Mouse (Mus musculus) testis, adult 2 months (tissue): Measurements from ENCODE around the gene Pacs2. TPM values are rescaled to one million over a fixed set of nuclear protein-coding genes. Genes with fewer than 3 reads are reported as not detected.

Source experiments
- H3K27ac ChIP-seq: fragments of 200-500 bp; 2 replicates; pipeline ENCODE4 v1.5.1; 2012; ENCODE audit warnings: low read depth, low read length; ENCODE audit not compliant: control insufficient read depth, insufficient read depth
- H3K27me3 ChIP-seq: fragments of 200-500 bp; 2 replicates; pipeline ENCODE4 v1.6.1; 2012; ENCODE audit warnings: mild to moderate bottlenecking, low read length, moderate library complexity; ENCODE audit not compliant: control insufficient read depth, insufficient read depth
- H3K36me3 ChIP-seq: fragments of 200-500 bp; 2 replicates; pipeline ENCODE4 v1.6.1; 2012; ENCODE audit warnings: mild to moderate bottlenecking, low read length; ENCODE audit not compliant: control insufficient read depth, insufficient read depth
- H3K4me1 ChIP-seq: fragments of 200-500 bp; 2 replicates; pipeline ENCODE4 v1.6.1; 2012; ENCODE audit warnings: low read length; ENCODE audit not compliant: control insufficient read depth, insufficient read depth
- H3K4me3 ChIP-seq: fragments of 200-500 bp; 2 replicates; pipeline ENCODE4 v1.5.1; 2012; ENCODE audit warnings: low read depth, mild to moderate bottlenecking, low read length, moderate library complexity, mixed read lengths; ENCODE audit not compliant: control insufficient read depth
- CTCF ChIP-seq: fragments of 200-500 bp; IDR thresholded peaks from 2 replicates; pipeline ENCODE4 v1.5.1; 2012; ENCODE audit warnings: low read depth, mild to moderate bottlenecking, inconsistent platforms, low read length, moderate library complexity; ENCODE audit not compliant: control insufficient read depth, insufficient read depth, insufficient replicate concordance
- POLR2A ChIP-seq: fragments of 200-500 bp; IDR thresholded peaks from 2 replicates; pipeline ENCODE4 v1.6.1; 2012; ENCODE audit warnings: low read depth, mild to moderate bottlenecking, inconsistent platforms, low read length, moderate library complexity; ENCODE audit not compliant: control insufficient read depth
- polyA plus RNA-seq: library from polyadenylated mRNA; depleted of rRNA; stranded (reverse); fragments of >200 nt; gene quantifications from 2 replicates; pipeline ENCODE4 v1.2.3, GENCODE M21; 2012

The Pacs2 gene
- polyA plus RNA-seq, 1 experiment: 216 TPM

GRCm38 (mm10) chr12:113023082-113023481, 8.8 kb downstream of the Pacs2 start:
- no peaks in the 10 kb centered on the region for H3K4me1 ChIP-seq
- no peak overlapping the region for H3K4me3 ChIP-seq
- H3K36me3 ChIP-seq: no peaks in the 10 kb centered on the region
- H3K27ac ChIP-seq: no peak overlapping the region
- TF ChIP-seq POLR2A (no peak), CTCF (no peak)
- no peaks in the 10 kb centered on the region for H3K27me3 ChIP-seq

GRCm38 (mm10) chr12:113026557-113026956, 12.2 kb downstream of the Pacs2 start:
- H3K36me3 ChIP-seq: no peaks in the 10 kb centered on the region
- no peak for TF ChIP-seq CTCF

GRCm38 (mm10) chr12:113027495-113027894, 13.2 kb downstream of the Pacs2 start:
- H3K4me1 ChIP-seq: peaks cover 3% of the 10 kb centered on the region; the same call in 1 of the 2 replicates
- no peak overlapping the region for H3K27ac ChIP-seq
- TF ChIP-seq CTCF (no peak), POLR2A (no peak)

More at GRCm38 (mm10) chr12:113026557-113026956, 12.2 kb downstream of the Pacs2 start:
- Histone ChIP-seq H3K4me3 (no peak overlapping the region), H3K4me1 (no peaks in the 10 kb centered on the region), H3K27ac (no peak overlapping the region), H3K27me3 (no peaks in the 10 kb centered on the region)

GRCm38 (mm10) chr12:113028067-113028466, 13.8 kb downstream of the Pacs2 start:
- H3K27me3 ChIP-seq: no peaks in the 10 kb centered on the region
- no peak overlapping the region for H3K4me3 ChIP-seq
- peaks cover 3% of the 10 kb centered on the region; the same call in 1 of the 2 replicates for H3K4me1 ChIP-seq
- no peak for TF ChIP-seq CTCF
- TF ChIP-seq POLR2A: no peak
- no peaks in the 10 kb centered on the region for H3K36me3 ChIP-seq
- no peak overlapping the region for H3K27ac ChIP-seq

More at GRCm38 (mm10) chr12:113027495-113027894, 13.2 kb downstream of the Pacs2 start:
- Histone ChIP-seq H3K36me3 (no peaks in the 10 kb centered on the region), H3K4me3 (no peak overlapping the region), H3K27me3 (no peaks in the 10 kb centered on the region)

- H3K36me3 ChIP-seq: no peaks in the 10 kb centered on the region
- peaks cover 3% of the 10 kb centered on the region; the same call in 1 of the 2 replicates for H3K4me1 ChIP-seq
- H3K27ac ChIP-seq: no peak overlapping the region
- no peak for TF ChIP-seq POLR2A
- no peak for TF ChIP-seq CTCF
- no peak overlapping the region for H3K4me3 ChIP-seq
- H3K27me3 ChIP-seq: no peaks in the 10 kb centered on the region
These were observed 14.6 kb downstream of the Pacs2 start for GRCm38 (mm10) chr12:113028898-113029297.

- Histone ChIP-seq H3K36me3 (no peaks in the 10 kb centered on the region), H3K27me3 (no peaks in the 10 kb centered on the region), H3K4me1 (peaks cover 3% of the 10 kb centered on the region; the same call in 1 of the 2 replicates), H3K27ac (no peak overlapping the region), H3K4me3 (no peak overlapping the region)
- TF ChIP-seq POLR2A (no peak), CTCF (no peak)
These were observed 15.7 kb downstream of the Pacs2 start for GRCm38 (mm10) chr12:113030046-113030445.

GRCm38 (mm10) chr12:113030993-113031392, 16.7 kb downstream of the Pacs2 start:
- Histone ChIP-seq H3K27ac (no peak overlapping the region), H3K27me3 (no peaks in the 10 kb centered on the region), H3K36me3 (no peaks in the 10 kb centered on the region), H3K4me3 (no peak overlapping the region), H3K4me1 (peaks cover 3% of the 10 kb centered on the region; the same call in 1 of the 2 replicates)
- TF ChIP-seq CTCF (no peak), POLR2A (no peak)

GRCm38 (mm10) chr12:113031441-113031840, 17.1 kb downstream of the Pacs2 start:
- H3K27me3 ChIP-seq: no peaks in the 10 kb centered on the region
- H3K4me3 ChIP-seq: no peak overlapping the region
- H3K36me3 ChIP-seq: no peaks in the 10 kb centered on the region
- no peak overlapping the region for H3K27ac ChIP-seq
- H3K4me1 ChIP-seq: peaks cover 3% of the 10 kb centered on the region; the same call in 1 of the 2 replicates
- no peak for TF ChIP-seq POLR2A
- TF ChIP-seq CTCF: no peak
